Mouse (Mus musculus) lung, embryonic 16.5 days (tissue): Measurements from ENCODE around the gene Fam53a. TPM values are rescaled to one million over a fixed set of nuclear protein-coding genes. Genes with fewer than 3 reads are reported as not detected.

Source experiments
- ATAC-seq: fragments of 200-750 bp; cut with Nextera tagmentation; 2 replicates; pipeline ENCODE4 v1.8.0; 2017; ENCODE audit warnings: low read depth, mild to moderate bottlenecking, moderate library complexity
- H3K27ac ChIP-seq: fragments of 300-500 bp; sonication (generic); 2 replicates; pipeline ENCODE4 v1.5.1; 2014; ENCODE audit warnings: mild to moderate bottlenecking, control low read depth, low read length
- H3K27me3 ChIP-seq: fragments of 300-500 bp; sonication (generic); 2 replicates; pipeline ENCODE4 v1.6.1; 2014; ENCODE audit warnings: low read depth, low read length, mixed read lengths; ENCODE audit not compliant: control insufficient read depth, insufficient read depth
- H3K36me3 ChIP-seq: fragments of 300-500 bp; sonication (generic); 2 replicates; pipeline ENCODE4 v1.6.1; 2014; ENCODE audit warnings: low read length; ENCODE audit not compliant: control insufficient read depth, insufficient read depth
- H3K4me1 ChIP-seq: fragments of 300-500 bp; sonication (generic); replicated peaks from 2 replicates; pipeline ENCODE4 v1.6.1; 2014; ENCODE audit warnings: low read length, mixed read lengths; ENCODE audit not compliant: control insufficient read depth, insufficient read depth
- H3K4me2 ChIP-seq: fragments of 300-500 bp; sonication (generic); 2 replicates; pipeline ENCODE4 v1.6.1; 2014; ENCODE audit warnings: low read depth, low read length, control low read depth
- H3K4me3 ChIP-seq: fragments of 300-500 bp; sonication (generic); 2 replicates; pipeline ENCODE4 v1.5.1; 2014; ENCODE audit warnings: mild to moderate bottlenecking, low read length, control low read depth
- H3K9ac ChIP-seq: fragments of 300-500 bp; sonication (generic); 2 replicates; pipeline ENCODE4 v1.6.1; 2014; ENCODE audit warnings: low read length, control low read depth
- H3K9me3 ChIP-seq: fragments of 300-500 bp; sonication (generic); 2 replicates; pipeline ENCODE4 v1.6.1; 2016; ENCODE audit warnings: low read length; ENCODE audit not compliant: control insufficient read depth
- WGBS: fragments of 180-500 bp; shearing (Covaris S2); extraction: QIAGEN DNeasy Blood & Tissue Kit; methylation state at CpG from one replicate; pipeline ENCODE4 v1.1.7; 2014; 5-methylcytosine and 5-hydroxymethylcytosine counted together
- polyA plus RNA-seq: library from polyadenylated mRNA; unstranded; fragments of >200 nt; fragmentation: Nextera tagmentation; extraction: Ambion mirVana; gene quantifications from 2 replicates; pipeline ENCODE4 v1.2.1, GENCODE M21; 2015

The Fam53a gene
- polyA plus RNA-seq, 1 experiment from 2014 or later: 53.6 TPM

DNA sequence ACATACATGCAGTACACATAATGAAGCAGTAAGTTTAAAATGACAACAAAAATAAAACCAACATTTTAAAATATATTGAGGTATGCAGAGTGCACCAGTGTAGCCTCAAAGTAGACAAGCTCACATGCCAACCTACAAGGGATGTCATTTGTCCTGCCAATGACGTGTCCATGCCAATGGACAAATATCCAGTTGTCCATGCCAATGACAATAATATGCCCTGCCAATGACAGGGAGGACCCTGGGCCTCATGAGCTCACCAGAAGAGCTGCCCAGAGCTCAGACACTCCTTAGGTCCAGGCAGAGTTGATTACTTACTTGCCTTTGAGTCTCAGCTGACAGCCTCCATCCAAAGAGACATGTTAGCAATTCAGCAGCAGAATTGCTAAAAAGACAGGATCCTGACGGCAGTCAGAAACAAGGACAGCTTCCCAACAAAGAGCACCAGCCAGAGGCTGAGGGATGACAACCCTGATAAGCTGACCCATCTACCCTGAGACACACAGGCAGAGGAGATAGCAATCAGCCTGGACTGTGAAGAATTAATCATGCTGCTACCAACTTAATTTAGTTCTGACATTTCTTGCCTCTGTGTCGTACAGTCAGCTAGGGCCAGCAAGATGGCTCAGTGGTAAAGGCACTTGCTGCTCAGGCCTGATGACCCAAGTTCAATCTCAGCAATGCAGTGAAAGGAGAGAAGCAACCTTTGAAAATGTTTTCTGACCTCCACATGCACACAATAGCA, 8.3 kb upstream of the Fam53a start:
- peaks cover 25% of the 10 kb centered on the region for H3K36me3 ChIP-seq
- no peak overlapping the region for H3K4me3 ChIP-seq
- no peaks in the 10 kb centered on the region for H3K4me1 ChIP-seq
- no peaks in the 10 kb centered on the region for H3K27me3 ChIP-seq
- no peaks in the 10 kb centered on the region for H3K9me3 ChIP-seq
- H3K27ac ChIP-seq: no peak overlapping the region
- 77% methylated on average over 3 of the region's 3 CpGs for WGBS
- no peak overlapping the region for H3K4me2 ChIP-seq
- no peak for ATAC-seq
- H3K9ac ChIP-seq: no peak overlapping the region

GRCm38 (mm10) chr5:33635361-33635760, 5.9 kb upstream of the Fam53a start:
- no peak for ATAC-seq
- Histone ChIP-seq H3K4me3 (no peak overlapping the region), H3K4me1 (no peaks in the 10 kb centered on the region), H3K36me3 (peaks cover 11% of the 10 kb centered on the region), H3K4me2 (no peak overlapping the region), H3K9ac (no peak overlapping the region), H3K9me3 (no peaks in the 10 kb centered on the region), H3K27me3 (no peaks in the 10 kb centered on the region), H3K27ac (no peak overlapping the region)
- 89% methylated on average over 3 of the region's 3 CpGs for WGBS

- no peak for ATAC-seq
Measured at GRCm38 (mm10) chr5:33632526-33632925, 3.1 kb upstream of the Fam53a start.

DNA sequence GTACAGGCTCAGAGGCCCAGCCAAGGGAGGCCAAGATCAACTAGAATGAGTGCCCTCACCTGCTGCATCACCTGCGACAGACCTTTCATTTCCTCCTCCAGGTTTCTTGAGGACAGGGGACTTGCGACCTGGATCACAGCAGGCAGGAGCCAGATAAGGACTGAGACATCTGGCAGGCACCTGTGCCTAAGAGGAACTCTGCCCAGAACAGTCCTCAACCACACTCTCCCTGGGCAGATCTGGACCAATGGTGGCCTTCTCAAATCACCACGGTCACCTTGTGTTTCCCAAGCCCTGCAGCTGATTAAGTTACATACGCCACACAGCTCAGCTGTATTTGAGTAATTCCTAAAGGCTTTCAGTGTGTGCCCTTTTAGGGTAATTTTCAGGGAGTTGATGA, 1.2 kb upstream of the Fam53a start:
- Histone ChIP-seq H3K27me3 (no peaks in the 10 kb centered on the region), H3K4me1 (peaks cover 10% of the 10 kb centered on the region), H3K9ac (no peak overlapping the region), H3K9me3 (no peaks in the 10 kb centered on the region), H3K27ac (no peak overlapping the region), H3K4me2 (peak overlapping the region; percentile 71; the same call in 1 of the 2 replicates), H3K36me3 (no peaks in the 10 kb centered on the region), H3K4me3 (no peak overlapping the region)
- 51% methylated on average over 4 of the region's 4 CpGs for WGBS
- ATAC-seq: no peak

More at GRCm38 (mm10) chr5:33632526-33632925, 3.1 kb upstream of the Fam53a start:
- Histone ChIP-seq H3K36me3 (peaks cover under 1% of the 10 kb centered on the region; the same call in 1 of the 2 replicates), H3K4me3 (no peak overlapping the region), H3K27me3 (no peaks in the 10 kb centered on the region), H3K27ac (no peak overlapping the region), H3K9me3 (no peaks in the 10 kb centered on the region), H3K9ac (no peak overlapping the region), H3K4me2 (no peak overlapping the region), H3K4me1 (peaks cover 10% of the 10 kb centered on the region)
- WGBS: 84% methylated on average over 1 of the region's 1 CpGs

DNA sequence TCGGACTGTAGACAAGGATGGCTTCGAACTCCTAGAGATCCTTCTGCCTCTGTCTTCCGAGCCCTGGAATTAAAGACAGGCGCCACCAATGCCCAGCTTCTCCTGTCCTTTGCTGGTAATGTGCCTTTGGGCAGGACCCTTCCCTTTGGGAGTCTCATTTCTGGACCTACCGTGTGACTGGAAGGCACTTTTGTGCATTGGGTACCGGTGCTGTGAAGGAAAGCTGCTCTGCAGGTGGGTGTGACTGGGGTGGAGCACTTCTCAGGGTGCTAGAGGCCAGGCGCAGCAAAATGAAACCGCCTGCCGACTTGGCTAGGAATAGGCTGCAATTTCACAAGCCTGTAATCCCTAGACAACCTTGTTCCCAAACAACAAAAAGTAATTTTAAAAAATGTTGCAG, 626 bp upstream of the Fam53a start:
- WGBS: 2% methylated on average over 9 of the region's 9 CpGs
- ATAC-seq: peak; percentile 43
- peaks cover 10% of the 10 kb centered on the region for H3K4me1 ChIP-seq

GRCm38 (mm10) chr5:33628820-33629300, 575 bp downstream of the Fam53a start:
- Histone ChIP-seq H3K36me3 (no peaks in the 10 kb centered on the region), H3K4me1 (peaks cover 10% of the 10 kb centered on the region), H3K9ac (peak overlapping the region; percentile 88), H3K4me2 (peak overlapping the region; percentile 85), H3K4me3 (peak overlapping the region; percentile 81), H3K27me3 (no peaks in the 10 kb centered on the region), H3K9me3 (no peaks in the 10 kb centered on the region), H3K27ac (peak overlapping the region; percentile 86)
- peak; percentile 37; the same call in 1 of the 2 replicates for ATAC-seq
- WGBS: under 1% methylated on average over 23 of the region's 24 CpGs

More for the DNA sequence above, 626 bp upstream of the Fam53a start:
- H3K4me3 ChIP-seq: peak overlapping the region; percentile 81
- no peaks in the 10 kb centered on the region for H3K36me3 ChIP-seq
- no peaks in the 10 kb centered on the region for H3K9me3 ChIP-seq
- peak overlapping the region; percentile 43 for H3K27ac ChIP-seq
- no peaks in the 10 kb centered on the region for H3K27me3 ChIP-seq
- H3K4me2 ChIP-seq: peak overlapping the region; percentile 71
- H3K9ac ChIP-seq: peak overlapping the region; percentile 61

GRCm38 (mm10) chr5:33627968-33628367, 1.5 kb downstream of the Fam53a start:
- Histone ChIP-seq H3K4me1 (peaks cover 10% of the 10 kb centered on the region), H3K4me2 (peak overlapping the region; percentile 85), H3K36me3 (no peaks in the 10 kb centered on the region), H3K9ac (peak overlapping the region; percentile 41; the same call in 1 of the 2 replicates), H3K27ac (no peak overlapping the region), H3K27me3 (no peaks in the 10 kb centered on the region), H3K9me3 (no peaks in the 10 kb centered on the region), H3K4me3 (peak overlapping the region; percentile 81)
- ATAC-seq: no peak
- 21% methylated on average over 4 of the region's 4 CpGs for WGBS

- H3K4me1 ChIP-seq: peaks cover 7% of the 10 kb centered on the region
- no peak overlapping the region for H3K4me3 ChIP-seq
- H3K9ac ChIP-seq: no peak overlapping the region
- ATAC-seq: no peak
- no peaks in the 10 kb centered on the region for H3K27me3 ChIP-seq
- 66% methylated on average over 3 of the region's 3 CpGs for WGBS
- H3K27ac ChIP-seq: no peak overlapping the region
- no peaks in the 10 kb centered on the region for H3K9me3 ChIP-seq
- H3K36me3 ChIP-seq: no peaks in the 10 kb centered on the region
- no peak overlapping the region for H3K4me2 ChIP-seq
Measured at GRCm38 (mm10) chr5:33623766-33624165, 5.7 kb downstream of the Fam53a start.

DNA sequence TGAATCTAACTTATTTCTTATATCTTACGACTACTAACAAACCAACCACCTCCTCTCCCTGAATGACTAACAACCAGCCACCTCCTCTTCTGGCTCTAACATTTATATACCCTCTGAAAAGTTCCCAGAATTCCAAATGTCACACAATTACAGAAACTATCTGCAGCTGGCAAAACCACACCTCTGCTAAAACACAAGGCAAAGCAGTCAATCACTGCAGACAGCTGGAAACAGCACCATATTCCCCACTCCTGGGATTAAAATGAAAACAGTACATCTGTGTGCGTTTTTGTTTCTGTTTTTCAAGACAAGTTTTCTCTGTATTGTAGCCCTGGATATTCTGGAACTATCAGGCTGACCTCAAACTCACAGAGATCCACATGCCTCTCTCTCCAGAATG, 6.8 kb downstream of the Fam53a start:
- H3K4me3 ChIP-seq: no peak overlapping the region
- H3K4me2 ChIP-seq: no peak overlapping the region
- H3K27me3 ChIP-seq: no peaks in the 10 kb centered on the region
- no peak for ATAC-seq
- no peaks in the 10 kb centered on the region for H3K36me3 ChIP-seq
- no peak overlapping the region for H3K9ac ChIP-seq
- WGBS: 90% methylated on average over 2 of the region's 2 CpGs
- no peak overlapping the region for H3K27ac ChIP-seq
- no peaks in the 10 kb centered on the region for H3K9me3 ChIP-seq
- H3K4me1 ChIP-seq: peaks cover under 1% of the 10 kb centered on the region; the same call in 1 of the 2 replicates
